9 mouse cellular contexts compared by ENCODE assay signal in the genomic region with DNA sequence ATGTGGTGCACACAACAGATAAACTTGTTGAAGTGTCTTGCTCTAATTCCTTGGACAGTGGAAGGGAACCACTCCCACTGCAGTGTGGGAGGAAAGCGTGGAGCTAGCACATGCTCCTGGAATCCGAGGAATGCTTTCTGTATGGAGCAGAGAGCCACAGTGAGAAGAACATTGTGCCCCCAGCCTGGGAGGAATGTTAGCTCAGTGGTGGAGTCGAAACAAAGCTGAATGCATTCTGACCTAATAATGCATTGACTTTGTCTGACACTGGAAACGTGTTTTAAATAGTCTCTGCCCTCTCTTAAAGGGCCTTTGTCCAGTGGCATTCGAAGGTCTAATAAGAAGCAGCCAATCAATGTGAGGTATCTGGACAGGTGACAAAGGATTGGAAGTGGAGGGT.
DNase-seq lines count a peak whose midpoint lies in the region; ATAC-seq and TF ChIP-seq lines count a peak whose summit lies in the region.
"Had no signal": no experiment of that assay in that cellular context is flagged by ENCODE, and none has a peak within 500 bp of the region (broad histone marks: within the 10 kb centered on the region; RNA-seq: fewer than 3 reads in every experiment).

No protein-coding gene starts in this region.

- intact Hi-C loops in left cerebral cortex, postnatal 4 days (cut with DNase I), result no loop called here
- intact Hi-C loops in left cerebral cortex, adult 2 months (cut with DNase I), result no loop called here

- peaks cover 22% of the 10 kb centered on the region for H3K4me1 ChIP-seq in heart, embryonic 15.5 days (replicated peaks)
- peaks cover 14% of the 10 kb centered on the region for H3K4me1 ChIP-seq in limb, embryonic 15.5 days
- H3K4me1 ChIP-seq in hindbrain, embryonic 16.5 days (ENCODE audit: control insufficient read depth, insufficient read depth, low read depth, low read length), result 0 out of 2 replicates have a peak, but pooled peaks cover 2% of the 10 kb centered on the region

- peak; percentile 39 for DNase-seq in ovary, adult 18-20 months (ENCODE audit: low spot score)
- DNase-seq in ovary, postnatal 10 days (ENCODE audit: low spot score), result no peak
- DNase-seq in left cerebral cortex, postnatal 4 days, result no peak
- DNase-seq in cerebellum, postnatal 10 days, result no peak
- no peak for DNase-seq in left cerebral cortex, adult 2 months (ENCODE audit: extremely low spot score in 1 of 2, low spot score in 2 of 2)

- H3K4me2 ChIP-seq in heart, embryonic 15.5 days, result peak overlapping the region; percentile 20
- H3K4me2 ChIP-seq in limb, embryonic 15.5 days, result no peak overlapping the region
- H3K4me2 ChIP-seq in hindbrain, embryonic 16.5 days (ENCODE audit: low read length), result no peak overlapping the region

- H3K9ac ChIP-seq in heart, embryonic 15.5 days, result no peak overlapping the region; the same call in 1 of the 2 replicates
- H3K9ac ChIP-seq in limb, embryonic 15.5 days, result no peak overlapping the region
- H3K9ac ChIP-seq in hindbrain, embryonic 16.5 days (ENCODE audit: low read depth, low read length), result no peak overlapping the region

- 11% methylated on average over 5 of the region's 5 CpGs for WGBS in heart, embryonic 15.5 days
- WGBS in limb, embryonic 15.5 days, result 5% methylated on average over 5 of the region's 5 CpGs
- 11% methylated on average over 5 of the region's 5 CpGs for WGBS in hindbrain, embryonic 16.5 days

- H3K36me3 ChIP-seq in heart, embryonic 15.5 days, result peaks cover 7% of the 10 kb centered on the region
- no peaks in the 10 kb centered on the region for H3K36me3 ChIP-seq in limb, embryonic 15.5 days
- H3K36me3 ChIP-seq in hindbrain, embryonic 16.5 days (ENCODE audit: control insufficient read depth, insufficient read depth, low read length), result no peaks in the 10 kb centered on the region

- H3K4me3 ChIP-seq in heart, embryonic 15.5 days, result no peak overlapping the region
- no peak overlapping the region for H3K4me3 ChIP-seq in limb, embryonic 15.5 days
- no peak overlapping the region for H3K4me3 ChIP-seq in hindbrain, embryonic 16.5 days (ENCODE audit: low read length)
- no peak overlapping the region for H3K4me3 ChIP-seq in left cerebral cortex, adult 2 months

- H3K9me3 ChIP-seq in heart, embryonic 15.5 days (replicated peaks), result no peaks in the 10 kb centered on the region
- H3K9me3 ChIP-seq in limb, embryonic 15.5 days, result no peaks in the 10 kb centered on the region
- H3K9me3 ChIP-seq in hindbrain, embryonic 16.5 days (ENCODE audit: control insufficient read depth, low read length), result no peaks in the 10 kb centered on the region

- TF ChIP-seq CTCF in left cerebral cortex, adult 2 months (IDR thresholded peaks at IDR 0.05), result no peak

- ATAC-seq in heart, embryonic 15.5 days (replicated peaks; ENCODE audit: insufficient number of reproducible peaks, insufficient read depth, low FRiP score, low read depth), result peak; percentile 92
- ATAC-seq in limb, embryonic 15.5 days (ENCODE audit: insufficient number of reproducible peaks, low FRiP score, low TSS enrichment, low read depth), result peak; percentile 58; the same call in 1 of the 2 replicates
- no peak for ATAC-seq in hindbrain, embryonic 16.5 days

- peak overlapping the region; percentile 92 for H3K27ac ChIP-seq in heart, embryonic 15.5 days
- peak overlapping the region; percentile 57; the same call in 1 of the 2 replicates for H3K27ac ChIP-seq in limb, embryonic 15.5 days
- no peak overlapping the region for H3K27ac ChIP-seq in hindbrain, embryonic 16.5 days (ENCODE audit: low read depth, low read length)
- no peak overlapping the region for H3K27ac ChIP-seq in left cerebral cortex, adult 2 months
- H3K27ac ChIP-seq: macrophage had no signal

- H3K27me3 ChIP-seq in heart, embryonic 15.5 days, result no peaks in the 10 kb centered on the region
- no peaks in the 10 kb centered on the region for H3K27me3 ChIP-seq in limb, embryonic 15.5 days
- no peaks in the 10 kb centered on the region for H3K27me3 ChIP-seq in hindbrain, embryonic 16.5 days (replicated peaks; ENCODE audit: control insufficient read depth, insufficient read depth, low read length)

Comparison
In these comparisons a context has a peak if more than half of its experiments do, and no peak if none do; other contexts are left out.
1. H3K27ac ChIP-seq: peak in heart, embryonic 15.5 days (single experiment) and limb, embryonic 15.5 days (single experiment); none in hindbrain, embryonic 16.5 days (single experiment) and left cerebral cortex, adult 2 months (single experiment).